Mouse (Mus musculus) myocyte (in vitro differentiated cells): ENCODE data around the gene Uqcrc2.

Source experiments
- CEBPB ChIP-seq: IDR thresholded peaks from 2 replicates; pipeline ENCODE4 v1.6.1; 2011; ENCODE audit warnings: mild to moderate bottlenecking, moderate library complexity; ENCODE audit not compliant: poor library complexity, insufficient read depth, severe bottlenecking
- E2F4 ChIP-seq: IDR thresholded peaks from one replicate; pipeline ENCODE4 v1.6.1; 2011; ENCODE audit warnings: mild to moderate bottlenecking, control low read depth, moderate library complexity; ENCODE audit not compliant: insufficient read depth
- MAX ChIP-seq: IDR thresholded peaks from one replicate; pipeline ENCODE4 v1.6.1; 2011; ENCODE audit warnings: low read depth, mild to moderate bottlenecking, control low read depth
- MYOG ChIP-seq, 3 experiments: IDR thresholded peaks; one replicate each; pipeline ENCODE4 v1.6.1; 2011; ENCODE audit warnings: control low read depth in 2 of 3, low read depth in 2 of 3, mild to moderate bottlenecking in 2 of 3; ENCODE audit not compliant: insufficient read length in 2 of 3, control insufficient read depth in 1 of 3, insufficient read depth in 1 of 3
- POLR2A ChIP-seq: IDR thresholded peaks from one replicate; pipeline ENCODE4 v1.6.1; 2011; ENCODE audit warnings: low read depth, mild to moderate bottlenecking, control low read depth, moderate library complexity; ENCODE audit not compliant: insufficient read length
- POLR2AphosphoS2 ChIP-seq: IDR thresholded peaks from one replicate; pipeline ENCODE4 v1.6.1; 2011; ENCODE audit warnings: low read depth, control low read depth; ENCODE audit not compliant: insufficient read length
- TCF12 ChIP-seq: IDR thresholded peaks from one replicate; pipeline ENCODE4 v1.6.1; 2011; ENCODE audit warnings: mild to moderate bottlenecking, control low read depth; ENCODE audit not compliant: poor library complexity, insufficient read depth, severe bottlenecking
- USF1 ChIP-seq: IDR thresholded peaks from one replicate; pipeline ENCODE4 v1.6.1; 2011; ENCODE audit warnings: low read depth, mild to moderate bottlenecking, control low read depth, moderate library complexity

DNA sequence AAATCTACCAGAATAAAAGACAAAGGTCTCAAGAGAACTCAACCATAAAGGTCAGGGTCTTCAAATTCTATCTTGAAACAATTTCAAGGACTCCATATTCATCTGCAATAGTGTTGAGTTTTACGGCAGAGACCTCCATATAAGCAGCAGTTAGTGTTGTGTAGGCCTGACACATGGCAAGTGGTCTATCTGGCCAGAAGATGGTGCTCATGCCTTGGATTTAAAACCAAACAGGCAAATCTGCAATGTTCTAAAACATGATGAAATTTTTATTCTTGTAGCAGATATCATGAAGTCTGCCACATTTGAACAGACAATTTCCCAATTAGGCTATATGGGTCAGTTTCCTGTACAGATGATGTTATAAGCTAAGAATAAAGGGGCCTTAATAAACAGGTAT, 2.5 kb upstream of the Uqcrc2 start:
- no peak for TF ChIP-seq POLR2A
- no peak for TF ChIP-seq USF1
- TF ChIP-seq MYOG (IDR thresholded peaks at IDR 0.05; ENCODE audit: control insufficient read depth in 1 of 3, insufficient read depth in 1 of 3, insufficient read length in 2 of 3, low read depth in 2 of 3): no peak
- no peak for TF ChIP-seq CEBPB
- TF ChIP-seq MAX: no peak
- no peak for TF ChIP-seq E2F4
- no peak for TF ChIP-seq POLR2AphosphoS2
- no peak for TF ChIP-seq TCF12
